Mouse (Mus musculus): ENCODE measurements at regions not wholly inside any gene's neighbourhood (a gene's known extent, or its start where the extent isn't known, plus 50 kb on each side); places are given as distances from the start of the nearest gene placed in this dataset.

DNA sequence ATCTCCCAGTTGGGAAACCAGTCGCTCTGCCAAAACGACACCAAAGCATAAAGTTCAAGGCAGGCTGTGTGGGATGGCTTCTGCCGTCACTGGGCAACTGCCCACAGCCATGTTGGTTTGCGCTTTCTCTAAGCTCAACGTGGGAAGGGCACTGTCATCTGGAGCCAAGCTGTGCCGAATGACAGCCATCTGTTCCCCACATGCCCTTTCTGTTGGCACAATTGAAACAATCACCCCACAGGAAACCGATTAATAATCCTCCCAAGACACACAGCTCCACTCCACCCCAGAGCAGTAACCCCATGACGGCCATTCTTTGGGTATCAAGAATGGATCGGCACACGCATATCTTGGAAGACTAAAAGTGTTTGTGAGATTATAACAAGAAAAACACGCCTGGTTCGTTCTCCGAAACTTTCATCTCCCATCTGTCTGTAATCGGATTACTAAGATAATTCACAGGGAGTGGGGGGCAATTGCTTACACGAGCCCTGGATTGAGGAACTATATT lies 52.0 kb upstream of the Foxn2 start:
- no peak for TF ChIP-seq CTCF (IDR thresholded peaks at IDR 0.05; ENCODE audit: extremely low read depth, insufficient read length, insufficient replicate concordance, low read depth, low read length)
- TF ChIP-seq POLR2A (IDR thresholded peaks at IDR 0.05; ENCODE audit: low read depth, low read length): no peak

Measured in small intestine, adult 2 months (tissue).